Mouse (Mus musculus): ENCODE measurements around the gene Catsper2. TPM values are rescaled to one million over a fixed set of nuclear protein-coding genes. Genes with fewer than 3 reads are reported as not detected.

The Catsper2 gene
- polyA plus RNA-seq, 1 experiment from 2014 or later: 2.0 TPM

DNA sequence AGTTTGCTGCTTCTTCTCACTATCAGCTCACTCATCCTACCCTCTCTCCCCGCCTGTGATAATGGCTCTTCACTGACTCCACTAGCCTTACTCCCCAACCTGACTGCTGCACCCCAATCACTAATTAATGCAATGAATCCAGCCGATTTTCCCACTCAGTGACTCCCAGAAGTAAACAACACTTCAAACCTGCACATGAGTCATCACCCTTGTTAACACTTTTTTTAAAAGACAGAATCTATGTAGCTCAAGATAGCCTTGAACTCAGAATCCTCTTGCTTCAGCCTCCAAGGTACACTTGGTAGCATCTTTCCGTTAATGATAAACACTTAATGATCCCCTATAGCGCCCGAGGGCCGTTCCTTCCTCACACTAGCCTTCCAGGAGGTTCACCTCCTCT, 59.2 kb downstream of the Catsper2 start:
- Histone ChIP-seq H3K27me3 (peaks cover 31% of the 10 kb centered on the region), H3K9me3 (replicated peaks) (no peaks in the 10 kb centered on the region), H3K9ac (peak overlapping the region; percentile 87), H3K36me3 (no peaks in the 10 kb centered on the region), H3K4me2 (peak overlapping the region; percentile 93), H3K4me3 (peak overlapping the region; percentile 87), H3K27ac (peak overlapping the region; percentile 70; the same call in 1 of the 2 replicates), H3K4me1 (replicated peaks) (peaks cover 18% of the 10 kb centered on the region)
- no peak for ATAC-seq (replicated peaks; ENCODE audit: insufficient number of reproducible peaks, insufficient read depth, low FRiP score, low read depth)
- 3% methylated on average over 6 of the region's 6 CpGs for whole genome bisulfite sequencing

DNA sequence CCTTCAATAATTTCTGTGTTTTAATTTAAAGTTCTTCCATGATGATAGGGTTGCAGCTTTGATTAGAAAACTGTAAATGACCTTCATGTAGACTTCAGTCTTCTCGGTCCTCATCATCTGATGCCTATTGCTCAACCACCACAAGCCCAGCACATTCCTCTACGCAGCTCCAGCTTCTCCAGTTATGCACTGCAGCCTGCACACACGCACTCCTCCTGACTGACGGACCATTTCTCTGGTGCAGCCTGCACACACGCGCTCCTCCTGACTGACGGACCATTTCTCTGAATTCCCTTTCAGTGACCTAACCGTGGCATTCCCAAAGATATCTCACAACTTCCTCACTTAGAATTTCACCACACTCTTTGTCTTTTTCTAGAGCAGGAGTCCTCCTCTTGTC, 60.4 kb downstream of the Catsper2 start:
- no peak for ATAC-seq (replicated peaks; ENCODE audit: insufficient number of reproducible peaks, insufficient read depth, low FRiP score, low read depth)
- Histone ChIP-seq H3K27me3 (peaks cover 19% of the 10 kb centered on the region), H3K4me1 (replicated peaks) (peaks cover 13% of the 10 kb centered on the region), H3K9ac (no peak overlapping the region), H3K27ac (no peak overlapping the region), H3K36me3 (no peaks in the 10 kb centered on the region), H3K4me3 (no peak overlapping the region), H3K9me3 (replicated peaks) (no peaks in the 10 kb centered on the region), H3K4me2 (peak overlapping the region; percentile 10; the same call in 1 of the 2 replicates)
- WGBS: 24% methylated on average over 8 of the region's 8 CpGs

Small RNA genes lying within 50 kb of the gene (microRNA-seq; reads per million reads assigned to microRNA genes)
- not detected for gene Gm22953

Other genes starting within 250 kb of the Catsper2 start
- 27.4 and 35.7 TPM in 2 replicates for gene Tubgcp4, start 243.1 kb downstream of the Catsper2 start, polyA plus RNA-seq (2015; fragmentation: Nextera tagmentation; extraction: Ambion mirVana)
- gene Zscan29, start 242.7 kb downstream of the Catsper2 start, polyA plus RNA-seq (2015; fragmentation: Nextera tagmentation; extraction: Ambion mirVana): 6.4 TPM in 2 replicates
- 43.6 and 45.5 TPM in 2 replicates for gene Trp53bp1, start 142.4 kb downstream of the Catsper2 start, polyA plus RNA-seq (2015; fragmentation: Nextera tagmentation; extraction: Ambion mirVana)
- gene Map1a, start 124.2 kb downstream of the Catsper2 start, polyA plus RNA-seq (2015; fragmentation: Nextera tagmentation; extraction: Ambion mirVana): 3.5 and 4.8 TPM in 2 replicates
- 11.3 and 12.6 TPM in 2 replicates for gene Ppip5k1, start 58.4 kb downstream of the Catsper2 start, polyA plus RNA-seq (2015; fragmentation: Nextera tagmentation; extraction: Ambion mirVana)
- 0.88 and 2.4 TPM in 2 replicates for gene Ckmt1, start 56.1 kb downstream of the Catsper2 start, polyA plus RNA-seq (2015; fragmentation: Nextera tagmentation; extraction: Ambion mirVana)
- not detected in 2 replicates for gene Strc, start 26.6 kb downstream of the Catsper2 start, polyA plus RNA-seq (2015; fragmentation: Nextera tagmentation; extraction: Ambion mirVana)
- 441 and 490 TPM in 2 replicates for gene Pdia3, start within 50 bp of the Catsper2 start, polyA plus RNA-seq (2015; fragmentation: Nextera tagmentation; extraction: Ambion mirVana)
- 1.00 and 1.6 TPM in 2 replicates for gene Ell3, start 30.5 kb upstream of the Catsper2 start, polyA plus RNA-seq (2015; fragmentation: Nextera tagmentation; extraction: Ambion mirVana)
- gene Serf2, start 35.4 kb upstream of the Catsper2 start, polyA plus RNA-seq (2015; fragmentation: Nextera tagmentation; extraction: Ambion mirVana): 466 and 549 TPM in 2 replicates
- 85.3 and 101 TPM in 2 replicates for gene Hypk, start 39.5 kb upstream of the Catsper2 start, polyA plus RNA-seq (2015; fragmentation: Nextera tagmentation; extraction: Ambion mirVana)
- 0.13 and 0.19 TPM in 2 replicates for gene Serinc4, start 43.0 kb upstream of the Catsper2 start, polyA plus RNA-seq (2015; fragmentation: Nextera tagmentation; extraction: Ambion mirVana)
- gene Mfap1b, start 60.3 kb upstream of the Catsper2 start, polyA plus RNA-seq (2015; fragmentation: Nextera tagmentation; extraction: Ambion mirVana): 39.7 and 42.1 TPM in 2 replicates
- gene Mfap1a, start 92.9 kb upstream of the Catsper2 start, polyA plus RNA-seq (2015; fragmentation: Nextera tagmentation; extraction: Ambion mirVana): 18.4 and 21.5 TPM in 2 replicates
- 6.7 TPM in 2 replicates for gene Wdr76, start 92.9 kb upstream of the Catsper2 start, polyA plus RNA-seq (2015; fragmentation: Nextera tagmentation; extraction: Ambion mirVana)